Comparison of ENCODE assay signal across 12 mouse cellular contexts in the genomic region with DNA sequence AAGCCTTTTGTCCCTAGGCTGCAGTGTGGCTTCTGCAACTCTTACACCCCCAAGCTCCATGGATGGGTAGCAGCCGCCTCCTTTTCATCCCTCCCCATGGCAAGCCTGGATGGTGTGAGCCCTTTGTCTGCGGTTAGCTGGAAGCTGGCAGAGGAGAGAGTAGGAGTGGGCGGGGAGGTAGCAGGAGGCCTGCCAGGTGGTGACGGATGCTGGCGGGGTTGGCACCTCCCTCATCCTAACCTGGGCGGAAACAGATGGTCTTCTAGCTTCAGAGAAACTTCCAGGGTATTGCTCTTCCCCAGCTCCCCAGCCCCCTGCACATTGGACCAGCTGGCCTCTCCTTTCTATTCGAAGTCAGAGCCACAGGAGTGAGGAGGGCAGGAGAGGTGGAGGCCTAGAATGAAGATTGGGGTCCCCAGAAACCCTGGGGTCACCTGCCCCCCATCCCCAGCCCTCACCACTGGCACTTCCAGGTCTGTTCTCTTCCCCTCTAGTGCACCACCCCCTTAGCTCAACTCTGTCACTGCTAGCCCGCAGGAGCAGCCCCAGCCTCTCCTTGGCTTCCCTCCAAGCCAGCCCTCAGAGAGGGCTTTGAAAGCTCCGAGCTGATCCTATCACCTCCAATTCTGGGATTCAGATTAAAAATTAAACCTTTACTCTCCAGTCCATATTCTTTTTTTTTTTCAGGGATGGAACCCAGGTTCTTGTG. TPM values are rescaled to one million over a fixed set of nuclear protein-coding genes. Genes with fewer than 3 reads are reported as not detected.
DNase-seq lines count a peak whose midpoint lies in the region; ATAC-seq and TF ChIP-seq lines count a peak whose summit lies in the region.
"Had no signal": no experiment of that assay in that cellular context is flagged by ENCODE, and none has a peak within 500 bp of the region (broad histone marks: within the 10 kb centered on the region; RNA-seq: fewer than 3 reads in every experiment).

No protein-coding gene starts in this region.

- no peak for TF ChIP-seq CTCF in brain, embryonic 14.5 days (IDR thresholded peaks at IDR 0.05; ENCODE audit: borderline replicate concordance, extremely low read depth, insufficient read depth, insufficient read length)

- H3K4me2 ChIP-seq in kidney, embryonic 15.5 days, result no peak overlapping the region
- H3K4me2 ChIP-seq in forebrain, embryonic 14.5 days (ENCODE audit: low read length), result no peak overlapping the region
- H3K4me2 ChIP-seq in neural tube, embryonic 15.5 days, result no peak overlapping the region
- H3K4me2 ChIP-seq: neural tube, embryonic 12.5 days had no signal

- no peak overlapping the region for H3K9ac ChIP-seq in kidney, embryonic 15.5 days
- H3K9ac ChIP-seq in forebrain, embryonic 14.5 days (ENCODE audit: low read length), result peak overlapping the region; percentile 30
- H3K9ac ChIP-seq in neural tube, embryonic 15.5 days (replicated peaks), result no peak overlapping the region
- H3K9ac ChIP-seq: neural tube, embryonic 12.5 days had no signal

- DNase-seq in kidney, adult 9 months, result no peak
- peak; percentile 91 for DNase-seq in brain, embryonic 14.5 days (ENCODE audit: low read depth)
- peak; percentile 82 for DNase-seq in forebrain, embryonic 14.5 days (ENCODE audit: low spot score)
- no peak for DNase-seq in adrenal gland, adult 18-20 months (ENCODE audit: low spot score in 2 of 2)
- DNase-seq in adrenal gland, postnatal 10 days, result no peak
- no peak for DNase-seq in T-cell, adult 2 months (ENCODE audit: low spot score)
- DNase-seq: kidney, postnatal 14 days; lung, adult 2 months had no signal

- H3K27ac ChIP-seq in kidney, embryonic 15.5 days, result peak overlapping the region; percentile 54; the same call in 1 of the 2 replicates
- peak overlapping the region; percentile 94 for H3K27ac ChIP-seq in forebrain, embryonic 14.5 days (ENCODE audit: low read depth, low read length)
- H3K27ac ChIP-seq in neural tube, embryonic 15.5 days (replicated peaks), result peak overlapping the region; percentile 57
- H3K27ac ChIP-seq: neural tube, embryonic 12.5 days had no signal

- no peaks in the 10 kb centered on the region for H3K36me3 ChIP-seq in kidney, embryonic 15.5 days
- H3K36me3 ChIP-seq in forebrain, embryonic 14.5 days (ENCODE audit: control insufficient read depth, insufficient read depth, low read length), result peaks cover 7% of the 10 kb centered on the region
- peaks cover 5% of the 10 kb centered on the region for H3K36me3 ChIP-seq in neural tube, embryonic 15.5 days

- ATAC-seq in kidney, embryonic 15.5 days (replicated peaks; ENCODE audit: low FRiP score), result no peak
- peak; percentile 76 for ATAC-seq in forebrain, embryonic 14.5 days
- ATAC-seq in neural tube, embryonic 15.5 days (ENCODE audit: low FRiP score), result no peak; the same call in 1 of the 2 replicates

- no peaks in the 10 kb centered on the region for H3K9me3 ChIP-seq in kidney, embryonic 15.5 days (replicated peaks)
- no peaks in the 10 kb centered on the region for H3K9me3 ChIP-seq in forebrain, embryonic 14.5 days (replicated peaks; ENCODE audit: control insufficient read depth, low read length)
- H3K9me3 ChIP-seq in neural tube, embryonic 15.5 days (replicated peaks), result no peaks in the 10 kb centered on the region
- H3K9me3 ChIP-seq: neural tube, embryonic 12.5 days had no signal

- TF ChIP-seq POLR2A in brain, embryonic 14.5 days (IDR thresholded peaks at IDR 0.05; ENCODE audit: borderline replicate concordance, extremely low read depth, insufficient read depth, insufficient read length, poor library complexity, severe bottlenecking), result no peak

- peaks cover 29% of the 10 kb centered on the region for H3K27me3 ChIP-seq in kidney, embryonic 15.5 days
- peaks cover 14% of the 10 kb centered on the region for H3K27me3 ChIP-seq in forebrain, embryonic 14.5 days (replicated peaks; ENCODE audit: control insufficient read depth, insufficient read depth, low read length)
- peaks cover 18% of the 10 kb centered on the region for H3K27me3 ChIP-seq in neural tube, embryonic 15.5 days (replicated peaks)

- no peak overlapping the region for H3K4me3 ChIP-seq in kidney, embryonic 15.5 days (replicated peaks)
- no peak overlapping the region for H3K4me3 ChIP-seq in forebrain, embryonic 14.5 days (ENCODE audit: low read depth, low read length)
- H3K4me3 ChIP-seq in neural tube, embryonic 15.5 days (replicated peaks), result no peak overlapping the region
- H3K4me3 ChIP-seq: neural tube, embryonic 12.5 days had no signal

- 25% methylated on average over 9 of the region's 9 CpGs for WGBS in kidney, embryonic 15.5 days
- 32% methylated on average over 9 of the region's 9 CpGs for WGBS in forebrain, embryonic 14.5 days
- WGBS in neural tube, embryonic 15.5 days, result 50% methylated on average over 9 of the region's 9 CpGs

- H3K4me1 ChIP-seq in kidney, embryonic 15.5 days, result peaks cover 15% of the 10 kb centered on the region
- H3K4me1 ChIP-seq in forebrain, embryonic 14.5 days (ENCODE audit: control insufficient read depth, insufficient read depth, low read length), result peaks cover 29% of the 10 kb centered on the region
- peaks cover 27% of the 10 kb centered on the region for H3K4me1 ChIP-seq in neural tube, embryonic 15.5 days

RNA-seq across cellular contexts. Expression of gene Ccm2l, which starts 16.3 kb away (rescaled TPM):
- polyA plus RNA-seq in kidney, embryonic 15.5 days (2015; fragmentation: Nextera tagmentation; extraction: Ambion mirVana), result 3.5 and 3.6 TPM in 2 replicates
- polyA plus RNA-seq in brain, embryonic 14.5 days (2012; rRNA removed), result 8.3 and 8.8 TPM in 2 replicates
- polyA plus RNA-seq in forebrain, embryonic 14.5 days (2014; fragmentation: Nextera tagmentation; extraction: Ambion mirVana), result 0.77 and 1.1 TPM in 2 replicates
- 1.3 and 1.4 TPM in 2 replicates for polyA plus RNA-seq in neural tube, embryonic 15.5 days (2015; fragmentation: Nextera tagmentation; extraction: Ambion mirVana)
- total RNA-seq in adrenal gland, adult 18-20 months (2021), result 10 to 100 TPM; 10.2 to 10.7 TPM
- total RNA-seq in adrenal gland, postnatal 10 days (2021), result 10 to 100 TPM; 15.8 to 23.7 TPM
- total RNA-seq: CH12.LX had no signal

RNA-seq across cellular contexts. Expression of gene Xkr7, which starts 17.8 kb away (rescaled TPM):
- polyA plus RNA-seq in kidney, embryonic 15.5 days (2015; fragmentation: Nextera tagmentation; extraction: Ambion mirVana), result not detected in 2 replicates
- 12.0 and 18.3 TPM in 2 replicates for polyA plus RNA-seq in brain, embryonic 14.5 days (2012; rRNA removed)
- polyA plus RNA-seq in forebrain, embryonic 14.5 days (2014; fragmentation: Nextera tagmentation; extraction: Ambion mirVana), result 0.87 and 1.0 TPM in 2 replicates
- 1.7 and 2.0 TPM in 2 replicates for polyA plus RNA-seq in neural tube, embryonic 15.5 days (2015; fragmentation: Nextera tagmentation; extraction: Ambion mirVana)
- 1 to 10 TPM in 1 of 2 experiments, under 1 TPM in 1; 0.86 to 1.3 TPM for total RNA-seq in adrenal gland, adult 18-20 months (2021)
- 1 to 10 TPM; 1.3 to 1.5 TPM for total RNA-seq in adrenal gland, postnatal 10 days (2021)
- total RNA-seq: CH12.LX had no signal
- polyA plus RNA-seq: lung, adult 2 months had no signal

RNA-seq across cellular contexts. Expression of gene Pdrg1, which starts 34.2 kb away (rescaled TPM):
- polyA plus RNA-seq in kidney, embryonic 15.5 days (2015; fragmentation: Nextera tagmentation; extraction: Ambion mirVana), result 111 and 112 TPM in 2 replicates
- 121 and 131 TPM in 2 replicates for polyA plus RNA-seq in brain, embryonic 14.5 days (2012; rRNA removed)
- polyA plus RNA-seq in forebrain, embryonic 14.5 days (2014; fragmentation: Nextera tagmentation; extraction: Ambion mirVana), result 108 and 118 TPM in 2 replicates
- polyA plus RNA-seq in neural tube, embryonic 15.5 days (2015; fragmentation: Nextera tagmentation; extraction: Ambion mirVana), result 240 and 256 TPM in 2 replicates
- 100 to 1,000 TPM; 187 to 200 TPM for total RNA-seq in adrenal gland, adult 18-20 months (2021)
- total RNA-seq in adrenal gland, postnatal 10 days (2021), result 10 to 100 TPM; 88.4 to 94.3 TPM

RNA-seq across cellular contexts. Expression of gene Hck, which starts 58.8 kb away (rescaled TPM):
- 5.3 and 5.4 TPM in 2 replicates for polyA plus RNA-seq in kidney, embryonic 15.5 days (2015; fragmentation: Nextera tagmentation; extraction: Ambion mirVana)
- polyA plus RNA-seq in brain, embryonic 14.5 days (2012; rRNA removed), result 1.6 and 2.3 TPM in 2 replicates
- polyA plus RNA-seq in forebrain, embryonic 14.5 days (2014; fragmentation: Nextera tagmentation; extraction: Ambion mirVana), result 1.2 and 1.9 TPM in 2 replicates
- 3.2 and 4.0 TPM in 2 replicates for polyA plus RNA-seq in neural tube, embryonic 15.5 days (2015; fragmentation: Nextera tagmentation; extraction: Ambion mirVana)
- 1 to 10 TPM; 3.9 to 4.2 TPM for total RNA-seq in adrenal gland, adult 18-20 months (2021)
- total RNA-seq in adrenal gland, postnatal 10 days (2021), result 1 to 10 TPM; 2.4 to 3.2 TPM

Comparison
In these comparisons a context has a peak if more than half of its experiments do, and no peak if none do; other contexts are left out.
1. DNase-seq: peak in brain, embryonic 14.5 days (single experiment) and forebrain, embryonic 14.5 days (single experiment); none in kidney, adult 9 months (single experiment), adrenal gland, adult 18-20 months (0 of 2), adrenal gland, postnatal 10 days (single experiment) and T-cell, adult 2 months (single experiment).
2. Peak in every context shown above with its lines, with median percentiles within 50 percentile points of each other: H3K27ac ChIP-seq.